Mouse (Mus musculus): ENCODE data around the gene Spag16. TPM values are rescaled to one million over a fixed set of nuclear protein-coding genes. Genes with fewer than 3 reads are reported as not detected.

Gene Spag16
- total and polyA plus RNA-seq, 3 experiments = not detected

DNA sequence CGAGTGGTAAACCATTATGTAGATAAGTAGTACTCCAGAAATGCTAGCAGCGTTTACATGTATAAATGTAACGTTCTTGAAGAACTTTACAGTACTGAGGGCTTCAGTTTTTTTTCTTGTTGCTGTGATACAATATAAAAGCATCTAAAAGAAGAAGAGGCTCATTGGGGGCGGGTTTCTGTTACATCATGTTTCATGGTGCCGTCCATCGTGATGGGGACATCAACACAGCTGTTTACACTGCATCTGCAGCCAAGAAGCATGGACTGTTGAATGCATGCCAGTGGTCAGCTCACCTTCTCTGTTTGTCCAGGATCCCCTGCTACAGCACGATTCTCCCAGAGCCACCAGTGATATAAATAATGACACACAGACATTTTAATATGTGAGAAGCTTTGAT is 26.7 kb downstream of the Spag16 start:
- H3K9me3 ChIP-seq (replicated peaks) = no peaks in the 10 kb centered on the region
- H3K27me3 ChIP-seq (ENCODE audit: insufficient read depth, low read length) = no peaks in the 10 kb centered on the region; the same call in 1 of the 2 replicates
- no peaks in the 10 kb centered on the region for H3K36me3 ChIP-seq (replicated peaks)
- ATAC-seq (ENCODE audit: extremely low read depth, insufficient number of reproducible peaks, low FRiP score, poor library complexity, severe bottlenecking) (no peak), DNase-seq (ENCODE audit: low spot score) (no peak)
- no peaks in the 10 kb centered on the region for H3K4me1 ChIP-seq (ENCODE audit: insufficient read depth, low read depth, low read length)
- TF ChIP-seq POLR2AphosphoS5 (IDR thresholded peaks at IDR 0.05; ENCODE audit: insufficient replicate concordance, low read depth, low read length) = no peak
- TF ChIP-seq TAL1 (conservative IDR thresholded peaks at IDR 0.05; ENCODE audit: low read depth, low read length) = no peak
- no peak for TF ChIP-seq GATA1 (IDR thresholded peaks at IDR 0.05; ENCODE audit: borderline replicate concordance, low read length)
- no peak for TF ChIP-seq GATA2 (IDR thresholded peaks at IDR 0.05; ENCODE audit: borderline replicate concordance, low read depth, low read length)
- TF ChIP-seq CTCF (IDR thresholded peaks at IDR 0.05; ENCODE audit: low read depth, low read length) = no peak
- no peak overlapping the region for H3K4me3 ChIP-seq (ENCODE audit: low read depth, low read length)

DNA sequence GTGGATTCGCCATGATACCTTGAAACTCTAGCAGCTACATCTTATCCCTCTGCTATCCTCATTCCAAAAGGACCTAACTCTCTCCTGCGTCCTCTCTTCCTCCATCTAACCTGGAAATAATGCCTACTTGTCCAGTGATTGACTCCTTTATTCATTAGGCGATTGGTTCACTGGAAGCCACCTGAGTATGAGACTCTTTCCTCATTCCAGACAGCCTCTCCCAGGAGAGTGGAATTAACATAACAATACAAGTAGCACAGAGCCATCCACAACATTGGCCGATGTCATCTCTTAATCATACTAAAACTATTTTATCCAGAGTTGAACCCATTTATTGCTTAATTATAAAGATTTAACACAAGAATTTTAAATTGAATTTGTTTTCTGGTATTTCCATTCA is 41.0 kb downstream of the Spag16 start:
- Histone ChIP-seq H3K36me3 (replicated peaks) (no peaks in the 10 kb centered on the region), H3K9me3 (replicated peaks) (no peaks in the 10 kb centered on the region), H3K4me3 (ENCODE audit: low read depth, low read length) (no peak overlapping the region), H3K4me1 (ENCODE audit: insufficient read depth, low read depth, low read length) (no peaks in the 10 kb centered on the region), H3K27me3 (ENCODE audit: insufficient read depth, low read length) (no peaks in the 10 kb centered on the region)
- ATAC-seq (ENCODE audit: extremely low read depth, insufficient number of reproducible peaks, low FRiP score, poor library complexity, severe bottlenecking) (no peak), DNase-seq (ENCODE audit: low spot score) (no peak)
- no peak for TF ChIP-seq TAL1 (conservative IDR thresholded peaks at IDR 0.05; ENCODE audit: low read depth, low read length)
- no peak for TF ChIP-seq POLR2AphosphoS5 (IDR thresholded peaks at IDR 0.05; ENCODE audit: insufficient replicate concordance, low read depth, low read length)
- no peak for TF ChIP-seq CTCF (IDR thresholded peaks at IDR 0.05; ENCODE audit: low read depth, low read length)
- TF ChIP-seq GATA1 (IDR thresholded peaks at IDR 0.05; ENCODE audit: borderline replicate concordance, low read length) = no peak
- TF ChIP-seq GATA2 (IDR thresholded peaks at IDR 0.05; ENCODE audit: borderline replicate concordance, low read depth, low read length) = no peak

DNA sequence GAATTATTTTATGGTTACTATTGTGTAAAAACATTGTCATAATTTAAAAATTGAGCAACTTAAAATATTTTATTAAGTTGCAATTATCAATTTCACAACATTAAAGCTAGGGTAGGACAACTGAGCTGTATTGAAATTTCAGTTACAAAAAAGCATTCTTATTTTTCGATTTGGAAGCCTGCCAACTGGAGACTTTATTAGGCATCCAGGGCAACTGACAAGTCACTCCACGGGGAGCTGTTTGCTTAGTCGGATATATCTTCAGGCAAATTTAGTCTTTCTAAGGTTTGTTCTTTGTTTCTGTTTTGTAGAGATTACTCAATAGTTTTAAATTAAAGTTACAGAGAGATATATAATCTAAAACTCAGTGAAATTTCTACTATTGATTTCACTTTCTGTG is 129.8 kb downstream of the Spag16 start:
- ATAC-seq (ENCODE audit: extremely low read depth, insufficient number of reproducible peaks, low FRiP score, poor library complexity, severe bottlenecking) = no peak
- Histone ChIP-seq H3K27me3 (ENCODE audit: insufficient read depth, low read length) (no peaks in the 10 kb centered on the region; the same call in 1 of the 2 replicates), H3K4me3 (ENCODE audit: low read depth, low read length) (no peak overlapping the region), H3K9me3 (replicated peaks) (no peaks in the 10 kb centered on the region), H3K4me1 (ENCODE audit: insufficient read depth, low read depth, low read length) (no peaks in the 10 kb centered on the region), H3K36me3 (replicated peaks) (no peaks in the 10 kb centered on the region)
- DNase-seq (ENCODE audit: low spot score) = no peak
- TF ChIP-seq GATA1 (IDR thresholded peaks at IDR 0.05; ENCODE audit: borderline replicate concordance, low read length) = no peak
- TF ChIP-seq CTCF (IDR thresholded peaks at IDR 0.05; ENCODE audit: low read depth, low read length) = no peak
- TF ChIP-seq GATA2 (IDR thresholded peaks at IDR 0.05; ENCODE audit: borderline replicate concordance, low read depth, low read length) = no peak
- no peak for TF ChIP-seq TAL1 (conservative IDR thresholded peaks at IDR 0.05; ENCODE audit: low read depth, low read length)
- no peak for TF ChIP-seq POLR2AphosphoS5 (IDR thresholded peaks at IDR 0.05; ENCODE audit: insufficient replicate concordance, low read depth, low read length)

DNA sequence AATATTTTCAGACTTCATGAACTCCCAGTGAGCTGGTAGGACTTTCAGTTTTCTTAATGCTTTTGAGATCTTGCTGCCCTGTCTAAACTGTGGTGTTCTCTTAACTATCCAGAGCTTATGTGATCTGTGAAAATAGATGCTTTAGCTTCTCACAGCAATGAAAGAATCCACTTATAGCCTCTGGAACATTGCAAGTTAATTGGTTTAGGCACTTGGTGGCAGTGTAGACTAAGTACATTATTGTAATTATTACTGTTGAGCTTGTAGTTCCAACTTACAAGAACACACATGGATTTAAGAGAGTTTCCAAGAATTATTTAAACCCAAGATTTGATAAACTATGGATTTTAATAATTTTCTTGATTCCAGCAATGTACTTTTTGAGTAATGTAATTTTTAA is 170.1 kb downstream of the Spag16 start:
- Histone ChIP-seq H3K36me3 (replicated peaks) (no peaks in the 10 kb centered on the region), H3K27me3 (ENCODE audit: insufficient read depth, low read length) (no peaks in the 10 kb centered on the region), H3K4me1 (ENCODE audit: insufficient read depth, low read depth, low read length) (no peaks in the 10 kb centered on the region), H3K4me3 (ENCODE audit: low read depth, low read length) (no peak overlapping the region), H3K9me3 (replicated peaks) (no peaks in the 10 kb centered on the region)
- ATAC-seq (ENCODE audit: extremely low read depth, insufficient number of reproducible peaks, low FRiP score, poor library complexity, severe bottlenecking) (no peak), DNase-seq (ENCODE audit: low spot score) (no peak)
- TF ChIP-seq CTCF (IDR thresholded peaks at IDR 0.05; ENCODE audit: low read depth, low read length) (no peak), GATA2 (IDR thresholded peaks at IDR 0.05; ENCODE audit: borderline replicate concordance, low read depth, low read length) (no peak), POLR2AphosphoS5 (IDR thresholded peaks at IDR 0.05; ENCODE audit: insufficient replicate concordance, low read depth, low read length) (no peak), GATA1 (IDR thresholded peaks at IDR 0.05; ENCODE audit: borderline replicate concordance, low read length) (no peak), TAL1 (conservative IDR thresholded peaks at IDR 0.05; ENCODE audit: low read depth, low read length) (no peak)

DNA sequence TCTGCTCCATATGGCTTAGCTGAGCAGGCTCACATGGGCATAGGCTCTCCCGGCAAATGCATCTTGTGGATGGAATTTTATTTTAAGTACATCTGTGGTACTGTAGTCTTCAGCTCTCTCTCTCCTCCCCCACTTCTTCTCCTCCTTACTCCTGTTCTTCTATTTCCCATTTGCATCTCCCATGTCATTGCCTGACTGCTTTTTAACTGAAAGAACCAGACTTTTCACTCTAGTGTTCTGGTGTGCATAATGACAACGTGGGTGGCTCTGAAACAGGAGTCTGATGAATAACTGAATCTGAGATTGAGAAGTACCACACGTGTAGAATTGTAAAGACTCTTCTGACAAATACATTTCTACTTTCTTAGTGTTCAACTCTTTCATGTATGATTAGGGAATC is 186.2 kb downstream of the Spag16 start:
- Histone ChIP-seq H3K9me3 (replicated peaks) (no peaks in the 10 kb centered on the region), H3K4me1 (ENCODE audit: insufficient read depth, low read depth, low read length) (no peaks in the 10 kb centered on the region), H3K36me3 (replicated peaks) (no peaks in the 10 kb centered on the region), H3K4me3 (ENCODE audit: low read depth, low read length) (no peak overlapping the region), H3K27me3 (ENCODE audit: insufficient read depth, low read length) (no peaks in the 10 kb centered on the region)
- ATAC-seq (ENCODE audit: extremely low read depth, insufficient number of reproducible peaks, low FRiP score, poor library complexity, severe bottlenecking) = no peak
- DNase-seq (ENCODE audit: low spot score) = no peak
- TF ChIP-seq CTCF (IDR thresholded peaks at IDR 0.05; ENCODE audit: low read depth, low read length) = no peak
- TF ChIP-seq TAL1 (conservative IDR thresholded peaks at IDR 0.05; ENCODE audit: low read depth, low read length) = no peak
- TF ChIP-seq POLR2AphosphoS5 (IDR thresholded peaks at IDR 0.05; ENCODE audit: insufficient replicate concordance, low read depth, low read length) = no peak
- no peak for TF ChIP-seq GATA2 (IDR thresholded peaks at IDR 0.05; ENCODE audit: borderline replicate concordance, low read depth, low read length)
- TF ChIP-seq GATA1 (IDR thresholded peaks at IDR 0.05; ENCODE audit: borderline replicate concordance, low read length) = no peak

DNA sequence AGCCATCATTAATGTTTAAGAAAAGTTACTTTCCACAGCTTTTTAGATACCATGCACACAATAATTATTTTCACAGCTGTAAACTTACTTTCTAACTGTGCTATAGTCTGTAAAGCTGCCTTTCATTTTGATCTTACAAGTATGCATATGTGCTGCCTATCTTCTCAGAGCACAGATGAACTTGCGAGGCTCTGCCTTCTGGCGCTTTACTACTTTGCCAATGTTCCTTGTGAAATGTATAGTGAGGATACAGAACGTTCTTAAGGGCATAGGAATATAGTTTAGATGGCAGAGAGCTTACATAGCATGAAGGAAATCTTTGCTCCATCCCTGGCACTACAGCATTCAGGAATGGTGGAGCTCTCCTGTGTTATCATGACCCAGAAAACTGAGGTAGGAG is 210.6 kb downstream of the Spag16 start:
- no peak for TF ChIP-seq CTCF (IDR thresholded peaks at IDR 0.05; ENCODE audit: low read depth, low read length)
- no peak for TF ChIP-seq GATA1 (IDR thresholded peaks at IDR 0.05; ENCODE audit: borderline replicate concordance, low read length)
- no peak for TF ChIP-seq POLR2AphosphoS5 (IDR thresholded peaks at IDR 0.05; ENCODE audit: insufficient replicate concordance, low read depth, low read length)
- no peak for TF ChIP-seq GATA2 (IDR thresholded peaks at IDR 0.05; ENCODE audit: borderline replicate concordance, low read depth, low read length)
- TF ChIP-seq TAL1 (conservative IDR thresholded peaks at IDR 0.05; ENCODE audit: low read depth, low read length) = no peak
- H3K4me1 ChIP-seq (ENCODE audit: insufficient read depth, low read depth, low read length) = no peaks in the 10 kb centered on the region
- DNase-seq (ENCODE audit: low spot score) (no peak), ATAC-seq (ENCODE audit: extremely low read depth, insufficient number of reproducible peaks, low FRiP score, poor library complexity, severe bottlenecking) (no peak)
- no peaks in the 10 kb centered on the region for H3K9me3 ChIP-seq (replicated peaks)
- no peak overlapping the region for H3K4me3 ChIP-seq (ENCODE audit: low read depth, low read length)
- peaks cover 5% of the 10 kb centered on the region; the same call in 1 of the 2 replicates for H3K27me3 ChIP-seq (ENCODE audit: insufficient read depth, low read length)
- no peaks in the 10 kb centered on the region for H3K36me3 ChIP-seq (replicated peaks)

Measured in G1E (cell line).